Mouse (Mus musculus) liver, embryonic 13.5 days (tissue): Measurements from ENCODE around the gene Gm3173. TPM values are rescaled to one million over a fixed set of nuclear protein-coding genes. Genes with fewer than 3 reads are reported as not detected.
"Not testable (repeated sequence)": the region's sequence is repeated elsewhere in the genome, so short reads cannot be mapped to it uniquely, and the experiment has no call there.

Experiments
- ATAC-seq: fragments of 200-750 bp; cut with Nextera tagmentation; 2 replicates; pipeline ENCODE4 v1.8.0; 2017; ENCODE audit warnings: low read depth, mild to moderate bottlenecking, moderate number of reproducible peaks, moderate library complexity
- DNase-seq: peaks from one replicate; pipeline ENCODE4 v3.0.0; 2022
- H3K27ac ChIP-seq: fragments of 300-500 bp; sonication (generic); 2 replicates; pipeline ENCODE4 v1.5.1; 2015; ENCODE audit warnings: moderate library complexity, mild to moderate bottlenecking, inconsistent platforms
- H3K27me3 ChIP-seq: fragments of 300-500 bp; sonication (generic); 2 replicates; pipeline ENCODE4 v1.6.1; 2015; ENCODE audit warnings: mild to moderate bottlenecking, inconsistent platforms
- H3K36me3 ChIP-seq: fragments of 300-500 bp; sonication (generic); 2 replicates; pipeline ENCODE4 v1.6.1; 2015; ENCODE audit warnings: mild to moderate bottlenecking, inconsistent platforms
- H3K4me1 ChIP-seq: fragments of 300-500 bp; sonication (generic); replicated peaks from 2 replicates; pipeline ENCODE4 v1.6.1; 2015; ENCODE audit warnings: inconsistent platforms
- H3K4me2 ChIP-seq: fragments of 300-500 bp; sonication (generic); 2 replicates; pipeline ENCODE4 v1.6.1; 2015; ENCODE audit warnings: inconsistent platforms, mild to moderate bottlenecking, moderate library complexity
- H3K4me3 ChIP-seq: fragments of 300-500 bp; sonication (generic); replicated peaks from 2 replicates; pipeline ENCODE4 v1.5.1; 2015; ENCODE audit warnings: mild to moderate bottlenecking, inconsistent platforms
- H3K9ac ChIP-seq: fragments of 300-500 bp; sonication (generic); 2 replicates; pipeline ENCODE4 v1.6.1; 2015; ENCODE audit warnings: mild to moderate bottlenecking, inconsistent platforms
- H3K9me3 ChIP-seq: fragments of 300-500 bp; sonication (generic); replicated peaks from 2 replicates; pipeline ENCODE4 v1.6.1; 2016; ENCODE audit warnings: inconsistent platforms
- WGBS: fragments of 180-500 bp; shearing (Covaris S2); methylation state at CpG from one replicate; pipeline ENCODE4 v1.1.7; 2015; ENCODE audit not compliant: insufficient replicate concordance; 5-methylcytosine and 5-hydroxymethylcytosine counted together
- polyA plus RNA-seq: library from polyadenylated mRNA; unstranded; fragments of >200 nt; fragmentation: Nextera tagmentation; extraction: Ambion mirVana; gene quantifications from 2 replicates; pipeline ENCODE4 v1.2.1, GENCODE M21; 2015

Gm3173 gene
- not detected in 2 replicates for polyA plus RNA-seq

GRCm38 (mm10) chr14:4430692-4431091 is at the start of gene Gm3173:
Gm3173 (plus strand) TSS chr14:4430992.
- not testable (repeated sequence) for H3K9me3 ChIP-seq, H3K27ac ChIP-seq, ATAC-seq, H3K4me3 ChIP-seq, H3K36me3 ChIP-seq, H3K27me3 ChIP-seq, DNase-seq, H3K9ac ChIP-seq, H3K4me1 ChIP-seq, H3K4me2 ChIP-seq

GRCm38 (mm10) chr14:4385606-4386005 is 45.2 kb upstream of the Gm3173 start:
- not testable (repeated sequence) for DNase-seq, H3K4me3 ChIP-seq, H3K9ac ChIP-seq, H3K36me3 ChIP-seq, H3K27ac ChIP-seq, H3K4me1 ChIP-seq, H3K27me3 ChIP-seq, ATAC-seq, H3K4me2 ChIP-seq, H3K9me3 ChIP-seq

GRCm38 (mm10) chr14:4392841-4393530 is 37.8 kb upstream of the Gm3173 start:
- H3K4me3 ChIP-seq, H3K27ac ChIP-seq, H3K36me3 ChIP-seq, H3K27me3 ChIP-seq, H3K9me3 ChIP-seq, H3K4me2 ChIP-seq, H3K9ac ChIP-seq, ATAC-seq, DNase-seq, H3K4me1 ChIP-seq: not testable (repeated sequence)
- WGBS, result 67% methylated on average over 2 of the region's 6 CpGs

DNA sequence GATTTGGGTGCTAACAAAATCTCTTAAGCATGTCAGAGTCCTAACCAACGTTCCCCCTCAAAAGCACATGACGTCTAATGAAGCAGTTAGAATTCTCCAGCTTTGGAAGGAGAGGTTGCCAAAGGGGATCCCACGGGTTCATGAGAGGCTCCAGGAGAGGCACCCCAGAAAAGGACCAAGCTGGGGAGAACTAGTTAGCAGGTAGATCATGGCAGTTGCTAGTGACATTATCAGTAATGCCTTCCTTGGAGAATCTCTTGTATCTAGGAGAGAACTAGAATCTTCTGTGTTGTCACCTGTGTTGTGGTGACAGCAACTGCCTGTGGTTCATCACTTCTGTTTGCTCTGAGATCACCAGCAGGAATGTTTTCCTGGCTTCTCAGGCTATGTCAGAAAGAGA is 33.6 kb upstream of the Gm3173 start, which contains the start of gene Gm3159:
TSS of gene Gm3159 (plus strand) at position 301 of the 400 bp plus-strand sequence.
- WGBS, result 43% methylated on average over 2 of the region's 3 CpGs
- not testable (repeated sequence) for H3K27me3 ChIP-seq, DNase-seq, H3K27ac ChIP-seq, H3K9ac ChIP-seq, H3K4me1 ChIP-seq, H3K4me2 ChIP-seq, H3K4me3 ChIP-seq, H3K36me3 ChIP-seq, ATAC-seq, H3K9me3 ChIP-seq

- not testable (repeated sequence) for H3K4me3 ChIP-seq, H3K27me3 ChIP-seq, ATAC-seq, DNase-seq, H3K9me3 ChIP-seq, H3K4me1 ChIP-seq, H3K4me2 ChIP-seq, H3K27ac ChIP-seq, H3K36me3 ChIP-seq, H3K9ac ChIP-seq
Measured at GRCm38 (mm10) chr14:4398624-4399023, 32.2 kb upstream of the Gm3173 start.

DNA sequence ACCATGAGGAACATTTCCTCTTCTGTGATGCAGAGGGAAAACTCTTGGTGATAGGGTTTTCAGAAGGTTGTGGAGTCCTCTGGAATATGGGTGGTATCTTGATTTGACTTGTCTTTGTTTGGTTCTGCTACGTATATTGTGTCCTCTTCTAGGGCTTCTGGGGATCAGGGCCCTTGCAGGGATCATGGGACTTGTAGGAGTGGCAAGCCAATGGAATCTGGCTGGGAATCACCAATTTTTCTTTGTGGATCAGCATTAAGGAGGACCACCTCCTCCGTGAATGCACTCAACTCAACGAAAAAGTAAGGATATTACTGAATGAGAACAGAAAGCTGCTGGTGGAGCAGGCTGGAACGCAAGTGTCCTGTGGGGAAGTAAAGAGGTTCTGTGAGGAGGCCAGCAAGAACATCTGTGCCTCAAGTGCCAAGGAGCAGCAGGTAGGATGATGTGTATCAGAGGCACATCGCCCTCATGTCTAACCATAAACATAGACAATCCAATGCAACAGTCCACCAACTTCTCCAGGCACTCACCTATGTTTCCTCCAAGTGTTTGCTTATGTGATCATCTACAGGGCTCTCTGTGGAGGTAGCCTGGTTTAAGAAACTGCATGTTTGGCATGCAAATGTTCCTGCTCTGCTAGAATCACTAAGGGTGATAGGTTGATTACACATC is 30.5 kb upstream of the Gm3173 start:
- ATAC-seq, DNase-seq, H3K4me2 ChIP-seq, H3K9me3 ChIP-seq, H3K27me3 ChIP-seq, H3K36me3 ChIP-seq, H3K4me3 ChIP-seq, H3K9ac ChIP-seq, H3K4me1 ChIP-seq, H3K27ac ChIP-seq: not testable (repeated sequence)
- 62% methylated on average over 5 of the region's 5 CpGs for WGBS

DNA sequence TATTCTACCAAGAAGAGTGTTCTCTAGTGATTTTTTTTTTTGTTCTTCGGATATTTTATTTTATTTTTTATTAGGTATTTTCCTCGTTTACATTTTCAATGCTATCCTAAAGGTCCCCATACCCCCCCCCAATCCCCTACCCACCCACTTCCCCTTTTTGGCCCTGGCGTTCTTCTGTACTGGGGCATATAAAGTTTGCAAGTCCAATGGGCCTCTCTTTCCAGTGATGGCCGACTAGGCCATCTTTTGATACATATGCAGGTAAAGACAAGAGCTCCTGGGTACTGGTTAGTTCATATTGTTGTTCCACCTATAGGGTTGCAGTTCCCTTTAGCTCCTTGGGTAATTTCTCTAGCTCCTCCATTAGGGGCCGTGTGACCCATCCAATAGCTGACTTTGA is 29.5 kb upstream of the Gm3173 start:
- 55% methylated on average over 5 of the region's 5 CpGs for WGBS
- H3K4me3 ChIP-seq, H3K36me3 ChIP-seq, DNase-seq, H3K27me3 ChIP-seq, H3K9me3 ChIP-seq, H3K9ac ChIP-seq, H3K27ac ChIP-seq, H3K4me1 ChIP-seq, ATAC-seq, H3K4me2 ChIP-seq: not testable (repeated sequence)

DNA sequence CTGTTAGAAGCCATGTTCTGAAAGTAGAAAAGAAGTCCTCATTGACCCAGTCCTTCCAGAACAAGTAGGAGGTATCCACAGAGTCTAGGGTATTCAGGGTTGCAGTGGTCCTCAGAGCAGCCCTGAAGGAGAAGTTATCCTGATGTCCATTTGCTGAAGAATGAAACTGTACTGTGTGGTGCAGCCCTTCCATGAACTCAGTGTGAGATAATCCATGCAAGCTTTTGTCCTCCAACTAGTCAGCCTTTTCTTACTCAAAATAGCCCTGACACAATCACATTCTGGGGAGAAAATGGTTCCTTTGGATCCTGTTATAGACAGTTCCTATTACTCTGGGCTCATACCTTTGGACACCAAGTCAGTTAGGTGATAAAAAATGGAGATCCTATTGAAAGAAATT is 27.0 kb upstream of the Gm3173 start:
- H3K4me1 ChIP-seq, H3K27ac ChIP-seq, DNase-seq, ATAC-seq, H3K4me2 ChIP-seq, H3K9ac ChIP-seq, H3K36me3 ChIP-seq, H3K9me3 ChIP-seq, H3K27me3 ChIP-seq, H3K4me3 ChIP-seq: not testable (repeated sequence)

- not testable (repeated sequence) for DNase-seq, H3K36me3 ChIP-seq, H3K9ac ChIP-seq, H3K9me3 ChIP-seq, H3K4me1 ChIP-seq, H3K27ac ChIP-seq, H3K4me3 ChIP-seq, H3K4me2 ChIP-seq, H3K27me3 ChIP-seq, ATAC-seq
- WGBS, result 36% methylated on average over 1 of the region's 1 CpGs
Measured at GRCm38 (mm10) chr14:4409939-4410338, 20.9 kb upstream of the Gm3173 start.

DNA sequence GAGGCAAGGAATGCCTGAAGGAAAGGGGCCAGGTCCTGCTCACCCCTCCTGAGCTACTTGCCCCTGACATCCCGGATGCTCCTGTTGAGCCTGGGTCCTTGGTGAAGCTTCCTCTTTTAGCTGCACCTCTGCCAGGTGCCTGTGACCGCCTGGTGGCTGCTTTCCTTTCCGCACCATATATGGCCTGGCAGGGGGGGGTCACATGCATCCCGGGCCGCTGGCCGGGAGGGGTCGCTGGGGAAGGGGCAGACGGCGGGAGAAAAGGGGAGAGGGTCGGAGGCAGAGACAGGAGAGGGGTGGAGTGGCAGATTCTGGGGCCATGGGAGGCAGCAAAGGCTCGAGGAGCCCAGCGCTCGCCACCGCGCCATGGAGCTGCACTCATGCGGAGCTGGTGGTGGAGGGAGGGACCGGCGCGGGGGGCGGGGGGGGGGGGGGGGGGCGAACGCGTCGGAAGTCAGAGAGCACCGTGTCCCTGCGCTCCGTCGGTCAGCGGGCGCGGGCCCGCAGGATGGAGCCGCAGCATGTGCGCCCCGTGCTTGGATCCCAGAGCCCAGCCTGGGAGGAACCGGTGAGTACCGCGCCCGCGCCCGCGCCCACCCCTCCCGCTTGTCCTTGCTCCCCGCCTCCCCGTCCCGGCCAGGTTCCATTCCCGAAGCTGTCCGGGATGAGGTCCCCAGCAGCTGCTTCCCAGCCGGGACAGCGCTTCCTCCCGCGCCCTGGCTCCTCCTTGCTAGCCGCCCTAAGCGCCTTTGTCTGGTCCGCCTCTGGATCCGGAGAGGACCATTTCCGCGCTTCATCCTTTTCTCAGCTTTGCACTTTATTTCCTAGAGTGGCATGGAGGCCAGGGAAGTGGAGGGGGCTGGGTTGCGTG is 15.6 kb upstream of the Gm3173 start, which contains the start of gene Gm3164:
TSS of gene Gm3164 (plus strand) at position 484 of the 871 bp plus-strand sequence.
- H3K4me1 ChIP-seq, H3K27ac ChIP-seq, ATAC-seq, H3K36me3 ChIP-seq, H3K9me3 ChIP-seq, DNase-seq, H3K4me3 ChIP-seq, H3K27me3 ChIP-seq, H3K9ac ChIP-seq: not testable (repeated sequence)
- WGBS, result 2% methylated on average over 27 of the region's 59 CpGs
- H3K4me2 ChIP-seq, result peak within 1 kb of the TSS; percentile 30; the same call in 1 of the 2 replicates

DNA sequence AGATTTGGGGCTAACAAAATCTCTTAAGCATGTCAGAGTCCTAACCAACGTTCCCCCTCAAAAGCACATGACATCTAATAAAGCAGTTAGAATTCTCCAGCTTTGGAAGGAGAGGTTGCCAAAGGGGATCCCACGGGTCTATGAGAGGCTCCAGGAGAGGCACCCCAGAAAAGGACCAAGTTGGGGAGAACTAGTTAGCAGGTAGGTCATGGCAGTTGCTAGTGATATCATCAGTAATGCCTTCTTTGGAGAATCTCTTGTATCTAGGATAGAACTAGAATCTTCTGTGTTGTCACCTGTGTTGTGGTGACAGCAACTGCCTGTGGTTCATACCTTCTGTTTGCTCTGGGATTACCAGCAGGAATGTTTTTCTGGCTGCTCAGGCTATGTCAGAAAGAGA is 50.7 kb downstream of the Gm3173 start, which contains the start of gene Gm3182:
TSS of gene Gm3182 (plus strand) at position 301 of the 400 bp plus-strand sequence.
- not testable (repeated sequence) for H3K27me3 ChIP-seq, H3K9me3 ChIP-seq, DNase-seq, ATAC-seq, H3K36me3 ChIP-seq, H3K4me1 ChIP-seq, H3K9ac ChIP-seq, H3K4me3 ChIP-seq, H3K4me2 ChIP-seq, H3K27ac ChIP-seq
- WGBS, result 78% methylated on average over 1 of the region's 2 CpGs
